Mouse (Mus musculus) bone marrow macrophage, adult 2 months (primary cell): Measurements from ENCODE around the gene Aff1.

Source experiments
- CTCF ChIP-seq: IDR thresholded peaks from 2 replicates; pipeline ENCODE4 v1.5.1; 2012; ENCODE audit warnings: low read depth, mild to moderate bottlenecking, low read length, moderate library complexity
- POLR2A ChIP-seq: IDR thresholded peaks from 2 replicates; pipeline ENCODE4 v1.6.1; 2012; ENCODE audit warnings: mild to moderate bottlenecking, low read depth, low read length, borderline replicate concordance

GRCm38 (mm10) chr5:103691624-103692530, at the start of gene Aff1:
- TF ChIP-seq CTCF (no peak), POLR2A (no peak; the same call in 1 of the 2 replicates)
